Mouse (Mus musculus) lung, postnatal 36 days (tissue): Measurements from ENCODE around the gene Cul4b.
"Not testable (repeated sequence)": the region's sequence is repeated elsewhere in the genome, so short reads cannot be mapped to it uniquely, and the experiment has no call there.

ENCODE experiments used
- DNase-seq: peaks from one replicate; pipeline ENCODE4 v3.0.0; 2022; ENCODE audit warnings: mixed read lengths

Cul4b gene

GRCm38 (mm10) chrX:38576078-38576477, at the start of gene Cul4b:
Gene Cul4b (minus strand): TSS chrX:38576196.
- DNase-seq = no peak

GRCm38 (mm10) chrX:38600995-38601369, 25.0 kb upstream of the Cul4b start:
- peak; percentile 21 for DNase-seq

- peak; percentile 86 for DNase-seq
Measured at GRCm38 (mm10) chrX:38600177-38600994, 24.4 kb upstream of the Cul4b start, which contains the start of gene Mcts1. Gene Mcts1 (plus strand): TSS chrX:38600578.

GRCm38 (mm10) chrX:38593180-38593889, 17.3 kb upstream of the Cul4b start:
- DNase-seq = no peak

- no peak for DNase-seq
Measured at GRCm38 (mm10) chrX:38591749-38592148, 15.8 kb upstream of the Cul4b start.

- peak; percentile 32 for DNase-seq
Measured at GRCm38 (mm10) chrX:38589827-38590226, 13.8 kb upstream of the Cul4b start.

GRCm38 (mm10) chrX:38583261-38583660, 7.3 kb upstream of the Cul4b start:
- DNase-seq = no peak

- no peak for DNase-seq
Measured at GRCm38 (mm10) chrX:38581140-38581539, 5.1 kb upstream of the Cul4b start.

GRCm38 (mm10) chrX:38566521-38567205, 9.3 kb downstream of the Cul4b start:
- no peak for DNase-seq

GRCm38 (mm10) chrX:38565176-38565542, 10.8 kb downstream of the Cul4b start:
- DNase-seq = no peak

GRCm38 (mm10) chrX:38564542-38565175, 11.3 kb downstream of the Cul4b start:
- DNase-seq = peak; percentile 94

GRCm38 (mm10) chrX:38563941-38564541, 12.0 kb downstream of the Cul4b start:
- DNase-seq = peak; percentile 26

- DNase-seq = no peak
Measured at GRCm38 (mm10) chrX:38553255-38553654, 22.7 kb downstream of the Cul4b start.

- DNase-seq = peak; percentile 18
Measured at GRCm38 (mm10) chrX:38514556-38514955, 61.4 kb downstream of the Cul4b start.

- DNase-seq = no peak
Measured at GRCm38 (mm10) chrX:38504846-38505245, 71.2 kb downstream of the Cul4b start.

- DNase-seq = not testable (repeated sequence)
Measured at GRCm38 (mm10) chrX:38502182-38502581, 73.8 kb downstream of the Cul4b start.

GRCm38 (mm10) chrX:38485464-38485863, 90.5 kb downstream of the Cul4b start:
- not testable (repeated sequence) for DNase-seq
